14 mouse cellular contexts compared by ENCODE assay signal in the genomic region with DNA sequence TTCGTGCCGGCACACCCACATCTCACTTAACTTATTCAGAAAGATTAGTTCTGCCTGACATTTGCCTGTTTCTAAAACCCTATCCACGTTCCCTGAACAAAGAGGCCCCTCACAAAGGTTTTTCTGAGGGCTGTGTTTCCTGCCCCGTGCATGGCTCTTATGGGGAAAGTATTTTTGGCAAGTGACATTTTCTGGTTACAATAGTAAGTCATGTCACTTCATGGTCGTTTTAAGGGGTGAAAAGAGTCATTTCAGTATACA.
"Had no signal": no experiment of that assay in that cellular context is flagged by ENCODE, and none has a peak within 500 bp of the region (broad histone marks: within the 10 kb centered on the region; RNA-seq: fewer than 3 reads in every experiment).

No protein-coding gene starts in this region.

- DNase-seq: kidney, postnatal 14 days; lung, adult 2 months; lung, postnatal 36 days; right cerebral cortex, postnatal 14 days; thymus, adult 2 months; thymus, postnatal 25 days had no signal

- H3K27me3 ChIP-seq: liver, embryonic 15.5 days; stomach, embryonic 15.5 days had no signal

- H3K36me3 ChIP-seq: limb, embryonic 10.5 days; liver, embryonic 15.5 days; neural tube, embryonic 13.5 days; stomach, embryonic 15.5 days had no signal

- ATAC-seq: lung, postnatal 0 days; midbrain, embryonic 16.5 days had no signal

- H3K9me3 ChIP-seq: limb, embryonic 10.5 days; liver, embryonic 15.5 days; neural tube, embryonic 13.5 days; stomach, embryonic 15.5 days had no signal

- H3K27ac ChIP-seq: left cerebral cortex, adult 2 months; limb, embryonic 10.5 days; liver, embryonic 15.5 days; neural tube, embryonic 13.5 days; stomach, embryonic 15.5 days had no signal

- H3K4me1 ChIP-seq: liver, embryonic 15.5 days; stomach, embryonic 15.5 days had no signal

- H3K4me3 ChIP-seq: left cerebral cortex, adult 2 months; limb, embryonic 10.5 days; liver, embryonic 15.5 days; neural tube, embryonic 13.5 days; stomach, embryonic 15.5 days had no signal

- H3K9ac ChIP-seq: liver, embryonic 15.5 days; neural tube, embryonic 13.5 days; stomach, embryonic 15.5 days had no signal

- H3K4me2 ChIP-seq: liver, embryonic 11.5 days; liver, embryonic 15.5 days; neural tube, embryonic 13.5 days; stomach, embryonic 15.5 days had no signal
